Mouse (Mus musculus) left cerebral cortex, adult 9 months (tissue): ENCODE data around the gene Zfp462.
"Not testable (repeated sequence)": the region's sequence is repeated elsewhere in the genome, so short reads cannot be mapped to it uniquely, and the experiment has no call there.

ENCODE experiments used
- DNase-seq, 2 experiments: peaks; one replicate each; pipeline ENCODE4 v3.0.0; 2022; ENCODE audit warnings: low spot score in 2 of 2

Gene Zfp462

DNA sequence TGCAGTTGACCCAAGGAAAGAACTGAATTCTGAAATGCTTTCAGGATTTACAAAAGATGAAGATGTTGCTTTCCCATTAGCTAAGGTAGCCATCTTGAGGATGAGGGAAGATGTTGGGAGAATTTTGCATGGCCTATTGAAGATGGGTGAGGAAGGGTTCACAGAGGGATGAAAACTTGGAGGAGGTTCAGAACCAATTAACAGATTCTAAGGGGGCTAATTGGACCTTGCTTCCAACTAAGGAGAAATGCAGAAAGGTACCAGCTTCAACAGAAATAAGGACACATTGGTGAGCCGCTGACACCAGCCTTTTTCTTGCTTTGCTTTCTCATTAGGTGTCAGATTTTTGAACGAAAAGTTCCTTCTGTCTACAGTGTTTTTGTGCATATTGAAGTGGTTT is 6.0 kb downstream of the Zfp462 start:
- no peak for DNase-seq

- no peak for DNase-seq
Observed at GRCm38 (mm10) chr4:54953657-54954395, 9.0 kb downstream of the Zfp462 start.

DNA sequence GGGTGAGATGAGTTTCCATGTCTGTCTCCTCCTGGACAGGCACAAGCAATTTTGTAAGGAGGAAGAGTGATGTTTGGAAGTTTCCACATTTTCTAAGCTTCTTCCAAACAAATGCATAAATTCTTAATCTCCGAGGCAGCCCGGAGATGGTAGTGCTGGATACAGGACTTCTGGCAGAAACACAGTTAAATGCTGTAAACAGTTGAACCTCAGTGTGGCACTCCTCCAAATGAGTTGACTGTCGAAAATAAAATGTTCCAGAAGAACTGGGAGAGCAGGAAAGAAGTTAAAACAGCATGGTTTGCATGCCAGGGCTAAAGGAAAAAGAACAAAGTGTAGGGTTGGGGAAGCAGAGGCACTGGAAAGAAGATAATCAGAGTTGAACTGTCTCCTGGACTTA is 9.6 kb downstream of the Zfp462 start:
- DNase-seq: no peak

DNA sequence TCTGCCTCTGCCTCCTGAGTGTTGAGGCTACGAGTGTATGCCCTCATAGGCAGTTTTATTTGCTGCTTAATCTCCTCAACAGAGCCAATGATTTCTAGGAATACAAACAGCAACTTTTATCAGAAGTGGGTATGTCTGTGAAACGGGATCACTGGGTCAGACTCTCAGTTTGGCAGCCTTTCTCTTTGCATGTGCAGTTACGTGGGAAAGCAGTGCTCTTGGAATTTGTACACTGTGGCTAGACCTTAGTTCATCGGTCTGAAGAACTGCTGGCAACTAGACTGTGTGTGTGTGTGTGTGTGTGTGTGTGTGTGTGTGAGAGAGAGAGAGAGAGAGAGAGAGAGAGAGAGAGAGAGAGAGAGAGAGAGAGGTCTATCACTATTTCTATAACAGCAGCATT is 15.9 kb downstream of the Zfp462 start:
- DNase-seq: no peak

GRCm38 (mm10) chr4:54962141-54962540 is 17.3 kb downstream of the Zfp462 start:
- no peak for DNase-seq

DNA sequence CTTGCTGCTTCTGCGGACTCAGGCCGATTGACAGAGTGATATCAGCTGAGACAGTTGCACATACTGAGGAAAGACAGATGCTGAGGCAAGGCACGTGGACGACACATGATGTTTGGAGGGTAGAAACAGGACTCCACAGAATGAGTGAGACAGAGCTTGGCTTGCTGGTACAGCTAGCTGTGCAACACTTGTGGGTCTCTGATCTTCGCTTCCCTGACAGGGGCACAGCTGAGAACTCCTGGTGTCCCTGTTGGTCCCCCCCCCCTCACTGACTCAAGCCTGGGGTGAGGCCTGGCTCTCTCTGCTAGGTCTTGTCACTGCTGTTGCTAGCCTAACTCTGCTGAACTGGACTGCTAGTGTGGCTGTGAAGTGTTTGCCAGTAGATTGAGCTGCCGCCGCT is 18.7 kb downstream of the Zfp462 start:
- DNase-seq: no peak

DNA sequence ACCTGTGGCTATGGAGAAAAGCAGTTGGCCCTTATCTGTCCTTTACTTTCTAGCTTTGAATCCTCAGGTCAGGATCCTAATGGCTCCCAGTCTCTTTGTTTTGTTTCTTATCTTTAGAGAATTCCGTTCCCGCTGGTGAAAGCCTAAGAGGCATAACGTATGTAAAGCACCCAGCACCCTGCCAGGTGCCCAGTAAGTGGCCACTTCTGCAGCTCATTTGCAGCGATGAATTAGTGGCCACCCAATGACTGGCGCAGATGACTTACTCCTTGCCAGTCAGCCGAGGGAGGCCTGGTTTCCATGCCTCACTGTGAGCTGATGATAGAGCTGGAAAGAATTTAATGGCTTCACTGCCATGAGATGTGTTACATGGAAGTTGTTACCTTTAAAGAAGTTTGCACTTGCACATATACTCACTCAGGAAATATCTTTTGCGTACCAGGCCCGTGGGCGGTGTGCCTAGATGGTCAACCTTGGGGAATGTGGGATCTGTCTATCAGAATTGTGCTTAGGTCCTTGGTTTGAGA is 20.4 kb downstream of the Zfp462 start:
- DNase-seq: no peak

DNA sequence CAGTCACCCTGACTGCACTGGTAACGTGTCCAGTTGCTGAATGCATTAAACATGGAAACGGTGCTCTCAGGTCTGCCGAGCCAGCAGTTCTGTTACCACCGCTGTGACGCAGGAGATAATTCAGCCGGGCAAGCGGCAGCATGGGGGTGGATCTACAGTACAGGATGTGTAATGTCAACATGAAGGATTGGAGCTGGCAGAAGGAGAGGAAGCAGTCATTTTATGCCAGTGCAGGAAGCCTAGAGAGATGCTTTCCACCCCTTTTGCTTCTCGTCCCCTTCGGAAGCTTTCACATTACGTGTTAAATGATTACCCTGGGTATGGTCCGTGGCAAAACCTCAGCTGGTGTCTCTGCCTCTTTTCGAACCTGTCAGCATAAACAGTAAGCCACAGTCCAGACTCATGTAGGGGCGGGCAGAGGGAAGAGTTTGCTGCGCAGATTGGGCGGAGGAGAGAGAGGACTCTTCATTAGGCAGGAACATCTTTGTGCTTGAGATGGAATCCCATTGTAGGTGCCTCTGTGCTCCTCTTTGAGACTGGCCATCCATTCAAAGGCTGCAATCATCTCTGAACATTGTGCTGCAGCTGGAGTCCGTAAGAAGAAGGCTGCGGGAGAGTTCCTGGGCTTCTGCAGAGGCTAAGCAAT is 21.4 kb downstream of the Zfp462 start:
- peak in 1 of 2 experiments; percentile 69 for DNase-seq

DNA sequence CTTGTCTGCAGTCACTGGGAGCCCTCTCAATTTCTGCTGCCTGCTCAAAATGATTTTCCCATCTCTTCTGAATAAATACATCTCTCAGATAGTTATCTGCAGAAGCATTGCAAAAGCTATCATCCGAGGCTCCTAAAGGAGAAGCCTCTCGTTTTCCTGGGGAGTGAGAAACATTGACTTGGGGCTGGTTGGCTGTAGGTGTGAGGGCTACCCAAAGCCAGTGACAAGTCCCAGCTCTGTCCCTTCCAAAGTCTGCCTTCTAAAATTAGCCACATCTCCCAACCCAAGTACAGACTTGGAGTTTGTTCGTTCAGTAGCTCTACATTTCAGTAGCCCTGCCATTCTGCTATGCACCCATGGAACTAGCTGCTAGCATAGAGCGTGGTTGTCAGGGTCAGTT is 22.3 kb downstream of the Zfp462 start:
- DNase-seq: no peak

DNA sequence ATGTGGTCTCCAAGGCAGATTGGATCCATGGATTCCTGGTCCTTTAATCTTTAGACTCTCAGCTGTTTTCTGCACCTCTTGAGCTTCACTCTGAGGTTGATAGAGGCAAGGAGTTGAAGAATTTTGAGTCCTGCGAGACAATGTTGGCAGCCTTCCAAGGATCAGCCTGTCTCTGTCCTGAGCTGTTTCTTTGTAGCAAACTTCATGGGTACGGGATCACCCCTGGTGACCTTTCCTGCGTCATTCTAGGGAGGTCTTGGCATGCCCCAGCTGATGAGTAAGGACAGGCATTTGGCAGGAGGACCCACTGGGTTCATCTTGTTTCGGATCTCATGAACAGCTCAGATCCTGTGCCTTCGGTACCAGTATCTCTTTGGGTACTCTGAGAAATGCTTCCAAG is 22.9 kb downstream of the Zfp462 start:
- no peak for DNase-seq

DNA sequence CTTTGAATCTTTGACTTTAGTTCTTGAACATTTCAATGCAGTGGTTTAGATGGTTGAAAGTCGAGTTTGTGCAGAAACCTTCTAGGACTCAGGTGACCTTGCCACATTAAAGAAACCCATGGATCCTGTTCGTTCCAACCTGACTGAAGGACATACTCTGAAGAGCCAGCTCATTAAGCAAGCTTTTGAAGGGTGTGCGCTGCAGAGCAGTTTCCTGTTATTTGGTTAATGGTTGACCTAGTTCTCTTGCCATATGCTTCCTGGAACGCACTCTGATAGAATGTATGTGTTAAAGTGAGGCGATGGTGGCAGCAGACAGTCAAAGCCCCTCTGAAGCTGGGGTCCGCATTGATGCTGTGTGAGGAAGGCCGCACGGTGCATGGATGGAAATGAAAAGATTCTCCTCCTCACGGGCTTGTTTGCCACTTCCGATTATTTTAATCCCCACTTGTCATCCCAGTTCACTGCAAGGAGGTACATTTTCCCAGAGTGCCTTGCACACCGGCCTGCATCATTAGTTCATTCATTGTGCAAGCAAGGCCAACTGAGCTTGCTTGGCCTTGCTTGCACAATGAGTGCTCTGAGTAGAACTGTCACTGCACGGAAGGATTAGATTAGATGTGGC is 24.9 kb downstream of the Zfp462 start:
- no peak for DNase-seq

GRCm38 (mm10) chr4:54971386-54971785 is 26.5 kb downstream of the Zfp462 start:
- no peak for DNase-seq

DNA sequence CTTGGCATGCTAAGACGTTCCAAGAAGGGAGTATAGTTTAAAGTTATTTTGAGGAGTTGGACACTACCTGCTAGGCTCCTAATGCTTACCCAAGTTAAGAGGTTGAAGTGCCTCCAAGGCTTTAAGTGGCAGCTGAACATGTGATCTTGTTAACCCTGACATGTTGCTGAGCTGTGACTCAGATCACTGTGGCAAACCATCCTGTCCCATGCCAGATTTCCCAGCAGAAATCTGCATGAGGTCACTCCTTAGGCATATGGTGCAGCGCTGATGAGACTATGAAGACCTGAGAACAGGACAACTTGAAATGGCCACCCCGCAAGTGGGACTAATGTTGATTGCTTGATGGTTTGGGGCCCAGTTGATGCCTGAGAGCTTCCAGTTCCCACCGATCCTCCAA is 27.2 kb downstream of the Zfp462 start:
- DNase-seq: no peak

GRCm38 (mm10) chr4:54972827-54973560 is 28.1 kb downstream of the Zfp462 start:
- no peak for DNase-seq

GRCm38 (mm10) chr4:54979771-54980472 is 35.1 kb downstream of the Zfp462 start:
- DNase-seq: no peak

GRCm38 (mm10) chr4:54984502-54984901 is 39.7 kb downstream of the Zfp462 start:
- DNase-seq: no peak

DNA sequence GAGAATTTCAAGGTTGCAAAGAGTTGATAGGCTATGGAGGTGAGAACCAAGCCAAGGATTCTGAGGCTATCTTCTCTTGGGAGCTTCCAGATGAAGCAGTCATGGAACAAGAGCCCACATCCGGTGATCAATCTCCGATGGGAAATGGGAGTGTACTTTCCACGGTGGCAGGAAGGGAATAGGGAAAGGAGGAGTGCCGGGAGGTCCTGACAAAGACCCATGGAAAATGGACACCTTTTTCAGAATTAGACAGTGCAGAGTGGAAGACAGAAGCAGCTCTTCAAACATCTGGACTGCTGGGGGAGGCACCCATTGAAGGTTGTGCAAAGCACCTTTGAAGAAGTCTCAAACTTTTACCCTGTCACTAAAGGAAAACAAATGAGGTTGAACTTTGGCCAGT is 41.8 kb downstream of the Zfp462 start:
- no peak for DNase-seq

DNA sequence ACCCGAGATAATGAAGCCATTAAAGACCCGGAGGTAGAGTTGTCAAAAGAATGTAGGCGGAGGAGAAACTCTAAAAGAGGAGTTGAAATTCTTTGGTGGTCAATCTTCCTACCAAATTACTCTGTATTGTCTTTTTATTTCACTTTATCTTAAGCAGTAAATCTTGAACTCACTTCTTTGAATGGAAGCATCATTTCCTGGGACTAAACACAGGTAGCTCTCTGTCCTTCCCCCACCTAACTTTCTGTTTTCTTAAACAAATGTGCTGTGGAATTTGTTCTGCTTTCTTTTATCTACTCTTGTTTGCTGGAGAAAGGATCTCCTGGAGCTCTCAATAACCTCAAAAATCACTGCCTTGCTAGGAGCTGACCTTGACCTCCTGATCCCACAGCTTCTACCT is 42.4 kb downstream of the Zfp462 start:
- DNase-seq: no peak

GRCm38 (mm10) chr4:54987926-54988325 is 43.1 kb downstream of the Zfp462 start:
- no peak for DNase-seq

GRCm38 (mm10) chr4:54991973-54992372 is 47.1 kb downstream of the Zfp462 start:
- no peak for DNase-seq

- DNase-seq: not testable (repeated sequence)
Observed at GRCm38 (mm10) chr4:54993001-54993400, 48.2 kb downstream of the Zfp462 start.

GRCm38 (mm10) chr4:54995258-54995657 is 50.4 kb downstream of the Zfp462 start:
- DNase-seq: no peak
